Mouse (Mus musculus): ENCODE results near the gene Ptpn6.

- TF ChIP-seq CTCF (IDR thresholded peaks at IDR 0.05; ENCODE audit: extremely low read depth, insufficient read depth, low read length): no peak
- no peak for TF ChIP-seq POLR2A (IDR thresholded peaks at IDR 0.05; ENCODE audit: extremely low read depth, insufficient read depth, low read length)
Observed at GRCm38 (mm10) chr6:124679486-124679885, 59.0 kb downstream of the Ptpn6 start.
